Mouse (Mus musculus) kidney, adult 9 months (tissue): ENCODE data around the gene Nktr.

Experiments used
- DNase-seq: peaks from one replicate; pipeline ENCODE4 v3.0.0; 2022

The Nktr gene

GRCm38 (mm10) chr9:121708506-121709486 is 10.2 kb upstream of the Nktr start:
- DNase-seq, result no peak

- peak; percentile 99 for DNase-seq
These were observed 8.9 kb upstream of the Nktr start, which contains the start of gene Ss18l2 for GRCm38 (mm10) chr9:121709898-121710583. Gene Ss18l2 (plus strand): TSS chr9:121710329.

GRCm38 (mm10) chr9:121710584-121710975 is 8.4 kb upstream of the Nktr start:
- peak; percentile 68 for DNase-seq

- DNase-seq, result no peak
These were observed 1.9 kb upstream of the Nktr start for GRCm38 (mm10) chr9:121717048-121717447.

- no peak for DNase-seq
These were observed 781 bp upstream of the Nktr start for GRCm38 (mm10) chr9:121718070-121718705.

- DNase-seq, result no peak
These were observed 670 bp downstream of the Nktr start for GRCm38 (mm10) chr9:121719347-121720331.

- no peak for DNase-seq
These were observed 21.5 kb downstream of the Nktr start for GRCm38 (mm10) chr9:121740490-121740889.

GRCm38 (mm10) chr9:121741168-121741567 is 22.2 kb downstream of the Nktr start:
- no peak for DNase-seq

- no peak for DNase-seq
These were observed 25.1 kb downstream of the Nktr start for GRCm38 (mm10) chr9:121744051-121744450.

- no peak for DNase-seq
These were observed 33.8 kb downstream of the Nktr start for GRCm38 (mm10) chr9:121752774-121753173.

- DNase-seq, result no peak
These were observed 35.7 kb downstream of the Nktr start for GRCm38 (mm10) chr9:121754624-121755023.

GRCm38 (mm10) chr9:121756785-121757184 is 37.8 kb downstream of the Nktr start:
- no peak for DNase-seq

GRCm38 (mm10) chr9:121757432-121757831 is 38.5 kb downstream of the Nktr start:
- peak; percentile 23 for DNase-seq

GRCm38 (mm10) chr9:121757835-121758814 is 39.2 kb downstream of the Nktr start:
- DNase-seq, result peak; percentile 28

GRCm38 (mm10) chr9:121759091-121760081 is 40.4 kb downstream of the Nktr start, which contains the start of gene Zfp651:
Gene Zfp651 (plus strand): TSS chr9:121759330.
- DNase-seq, result peak; percentile 37

- DNase-seq, result peak; percentile 50
These were observed 41.5 kb downstream of the Nktr start for GRCm38 (mm10) chr9:121760271-121761090.

GRCm38 (mm10) chr9:121761091-121761665 is 42.2 kb downstream of the Nktr start:
- no peak for DNase-seq

- no peak for DNase-seq
These were observed 42.8 kb downstream of the Nktr start for GRCm38 (mm10) chr9:121761787-121762186.
